Mouse (Mus musculus) C2C12 (cell line): Measurements from ENCODE around the gene Ncam1.

ENCODE experiments used
- CTCF ChIP-seq: IDR thresholded peaks from one replicate; pipeline ENCODE4 v1.5.1; 2011; ENCODE audit not compliant: control insufficient read depth, insufficient read depth, insufficient read length
- MAX ChIP-seq: IDR thresholded peaks from one replicate; pipeline ENCODE4 v1.6.1; 2011; ENCODE audit warnings: mild to moderate bottlenecking, control low read depth
- MYOD1 ChIP-seq: IDR thresholded peaks from one replicate; pipeline ENCODE4 v1.6.1; 2011; ENCODE audit warnings: low read depth; ENCODE audit not compliant: control insufficient read depth, insufficient read length
- USF1 ChIP-seq: IDR thresholded peaks from one replicate; pipeline ENCODE4 v1.6.1; 2011; ENCODE audit warnings: low read depth, mild to moderate bottlenecking, control low read depth, moderate library complexity

DNA sequence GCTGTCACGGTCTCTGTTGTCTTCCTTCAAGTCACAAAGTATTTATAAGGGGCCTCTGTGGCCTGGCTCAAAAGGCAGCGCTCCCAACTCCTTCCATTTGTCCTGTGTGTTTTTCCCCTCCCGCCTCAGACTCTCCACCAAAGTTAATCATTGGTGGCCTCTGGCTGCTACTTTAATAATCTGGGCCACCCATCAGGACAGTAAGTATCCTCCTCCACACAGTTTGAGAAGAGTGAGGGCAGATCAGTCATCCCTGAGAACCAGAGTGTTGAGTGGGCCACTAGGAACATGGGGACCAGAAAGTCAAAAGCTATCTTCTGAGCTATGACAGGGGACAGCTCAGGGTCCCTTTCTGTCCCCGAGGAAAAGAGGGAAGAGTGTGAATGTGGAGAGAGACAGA is 256.1 kb downstream of the Ncam1 start:
- no peak for TF ChIP-seq CTCF
- TF ChIP-seq USF1 = no peak
- TF ChIP-seq MYOD1 = no peak
- TF ChIP-seq MAX = no peak
